17 mouse cellular contexts compared by ENCODE assay signal in genomic region chr2:127433487-127434295, GRCm38 (mm10). TPM values are rescaled to one million over a fixed set of nuclear protein-coding genes. Genes with fewer than 3 reads are reported as not detected.
DNase-seq lines count a peak whose midpoint lies in the region; ATAC-seq and TF ChIP-seq lines count a peak whose summit lies in the region.
"Had no signal": no experiment of that assay in that cellular context is flagged by ENCODE, and none has a peak within 500 bp of the region (broad histone marks: within the 10 kb centered on the region; RNA-seq: fewer than 3 reads in every experiment).

No protein-coding gene starts in this region.

- no peaks in the 10 kb centered on the region for H3K9me3 ChIP-seq in heart, postnatal 0 days (replicated peaks; ENCODE audit: control insufficient read depth, low read length)
- no peaks in the 10 kb centered on the region for H3K9me3 ChIP-seq in liver, embryonic 12.5 days (replicated peaks)
- no peaks in the 10 kb centered on the region for H3K9me3 ChIP-seq in liver, postnatal 0 days (ENCODE audit: low read length)
- H3K9me3 ChIP-seq: forebrain, embryonic 13.5 days; neural tube, embryonic 12.5 days had no signal

- intact Hi-C loops in heart, postnatal 36 days (cut with DNase I) = no loop called here
- intact Hi-C loops in left cerebral cortex, postnatal 10 days (cut with DNase I) = no loop called here

- no peak for DNase-seq in cerebellum, postnatal 4 days (ENCODE audit: low spot score in 2 of 2)
- no peak for DNase-seq in heart, postnatal 0 days (ENCODE audit: low spot score)
- no peak for DNase-seq in heart, postnatal 36 days
- DNase-seq in liver, postnatal 0 days = no peak
- no peak for DNase-seq in left cerebral cortex, postnatal 10 days (ENCODE audit: extremely low spot score in 1 of 2, low spot score in 2 of 2)
- no peak for DNase-seq in urinary bladder, postnatal 10 days (ENCODE audit: low spot score)
- DNase-seq: adrenal gland, postnatal 36 days; kidney, adult 11 months; kidney, postnatal 4 days; lung, adult 18-20 months; midbrain, embryonic 14.5 days; right cerebral cortex, postnatal 14 days had no signal

- H3K9ac ChIP-seq in heart, postnatal 0 days (replicated peaks; ENCODE audit: low read depth, low read length) = no peak overlapping the region
- H3K9ac ChIP-seq in liver, embryonic 12.5 days = peak overlapping the region; percentile 18; the same call in 1 of the 2 replicates
- no peak overlapping the region for H3K9ac ChIP-seq in liver, postnatal 0 days (replicated peaks)
- H3K9ac ChIP-seq: forebrain, embryonic 13.5 days; neural tube, embryonic 12.5 days had no signal

- ATAC-seq in cerebellum, adult (ENCODE audit: insufficient number of reproducible peaks, low FRiP score, low TSS enrichment) = 0 out of 2 replicates have a peak, but pooled peaks have one; percentile 5
- ATAC-seq in heart, postnatal 0 days (ENCODE audit: insufficient read depth, low read depth) = 0 out of 2 replicates have a peak, but pooled peaks have one; percentile 24
- ATAC-seq in liver, embryonic 12.5 days = peak; percentile 30; the same call in 1 of the 2 replicates
- no peak; the same call in 1 of the 2 replicates for ATAC-seq in liver, postnatal 0 days
- ATAC-seq: forebrain, embryonic 13.5 days had no signal

- 75% methylated on average over 9 of the region's 9 CpGs for WGBS in heart, postnatal 0 days
- WGBS in liver, embryonic 12.5 days (ENCODE audit: insufficient replicate concordance) = 85% methylated on average over 9 of the region's 9 CpGs
- 79% methylated on average over 9 of the region's 9 CpGs for WGBS in liver, postnatal 0 days (ENCODE audit: insufficient replicate concordance)

- TF ChIP-seq EP300 in heart, postnatal 0 days (IDR thresholded peaks at IDR 0.05; ENCODE audit: low read depth) = no peak
- TF ChIP-seq EP300 in liver, postnatal 0 days (IDR thresholded peaks at IDR 0.05; ENCODE audit: low read depth) = no peak

- H3K27me3 ChIP-seq in heart, postnatal 0 days (ENCODE audit: control insufficient read depth, insufficient read depth, low read length) = 0 out of 2 replicates have a peak, but pooled peaks cover 4% of the 10 kb centered on the region
- peaks cover 10% of the 10 kb centered on the region for H3K27me3 ChIP-seq in liver, embryonic 12.5 days (replicated peaks)
- H3K27me3 ChIP-seq in liver, postnatal 0 days (ENCODE audit: insufficient read depth, low read length) = 0 out of 2 replicates have a peak, but pooled peaks cover 3% of the 10 kb centered on the region
- H3K27me3 ChIP-seq: forebrain, embryonic 13.5 days had no signal

- H3K4me2 ChIP-seq in heart, postnatal 0 days (ENCODE audit: low read depth, low read length) = no peak overlapping the region
- peak overlapping the region; percentile 24; the same call in 1 of the 2 replicates for H3K4me2 ChIP-seq in liver, embryonic 12.5 days
- no peak overlapping the region for H3K4me2 ChIP-seq in liver, postnatal 0 days (ENCODE audit: low read depth, low read length)
- H3K4me2 ChIP-seq: forebrain, embryonic 13.5 days; neural tube, embryonic 12.5 days had no signal

- H3K36me3 ChIP-seq in heart, postnatal 0 days (replicated peaks; ENCODE audit: control insufficient read depth, insufficient read depth, low read length) = peaks cover 14% of the 10 kb centered on the region
- H3K36me3 ChIP-seq in liver, embryonic 12.5 days = peaks cover 42% of the 10 kb centered on the region
- H3K36me3 ChIP-seq in liver, postnatal 0 days (replicated peaks; ENCODE audit: insufficient read depth, low read length) = peaks cover 16% of the 10 kb centered on the region

- no peak overlapping the region for H3K27ac ChIP-seq in heart, postnatal 0 days (ENCODE audit: low read depth)
- H3K27ac ChIP-seq in liver, embryonic 12.5 days = peak overlapping the region; percentile 7; the same call in 1 of the 2 replicates
- no peak overlapping the region for H3K27ac ChIP-seq in liver, postnatal 0 days (ENCODE audit: low read depth)
- H3K27ac ChIP-seq: forebrain, embryonic 13.5 days; macrophage; neural tube, embryonic 12.5 days had no signal

- no peaks in the 10 kb centered on the region for H3K4me1 ChIP-seq in heart, postnatal 0 days (ENCODE audit: control insufficient read depth, insufficient read depth)
- H3K4me1 ChIP-seq in liver, embryonic 12.5 days = peaks cover 27% of the 10 kb centered on the region
- H3K4me1 ChIP-seq in liver, postnatal 0 days (ENCODE audit: insufficient read depth) = peaks cover 2% of the 10 kb centered on the region; the same call in 1 of the 2 replicates
- H3K4me1 ChIP-seq: forebrain, embryonic 13.5 days; neural tube, embryonic 12.5 days had no signal

- TF ChIP-seq CTCF in heart, postnatal 0 days (IDR thresholded peaks at IDR 0.05; ENCODE audit: low read depth) = no peak
- TF ChIP-seq CTCF in liver, postnatal 0 days (IDR thresholded peaks at IDR 0.05; ENCODE audit: low read depth) = no peak

- no peak overlapping the region for H3K4me3 ChIP-seq in heart, postnatal 0 days (ENCODE audit: low read depth, low read length)
- no peak overlapping the region for H3K4me3 ChIP-seq in liver, embryonic 12.5 days
- no peak overlapping the region for H3K4me3 ChIP-seq in liver, postnatal 0 days (ENCODE audit: low read depth, low read length)
- H3K4me3 ChIP-seq: forebrain, embryonic 13.5 days; neural tube, embryonic 12.5 days had no signal

RNA-seq across cellular contexts. Expression of gene Gpat2, which starts 8.7 kb away (rescaled TPM):
- total RNA-seq in heart, postnatal 0 days (2014; rRNA removed; ENCODE audit: low replicate concordance) = 0.04 and 0.08 TPM in 2 replicates
- polyA plus RNA-seq in heart, postnatal 0 days (2015; fragmentation: Nextera tagmentation; extraction: Ambion mirVana) = 0.04 and 0.20 TPM in 2 replicates
- not detected for total RNA-seq in heart, postnatal 36 days (2021)
- polyA plus RNA-seq in liver, embryonic 12.5 days (2016; fragmentation: Nextera tagmentation; extraction: Ambion mirVana) = 0.37 and 0.49 TPM in 2 replicates
- polyA plus RNA-seq in liver, postnatal 0 days (2015; fragmentation: Nextera tagmentation; extraction: Ambion mirVana) = 0.46 and 0.51 TPM in 2 replicates
- total RNA-seq in left cerebral cortex, postnatal 10 days (2021) = under 1 TPM; 0.39 to 0.49 TPM
- polyA plus RNA-seq: macrophage had no signal

RNA-seq across cellular contexts. Expression of gene Fahd2a, which starts 10.7 kb away (rescaled TPM):
- total RNA-seq in heart, postnatal 0 days (2014; rRNA removed; ENCODE audit: low replicate concordance) = 30.3 and 58.0 TPM in 2 replicates
- polyA plus RNA-seq in heart, postnatal 0 days (2015; fragmentation: Nextera tagmentation; extraction: Ambion mirVana) = 37.9 and 43.3 TPM in 2 replicates
- 10 to 100 TPM; 34.1 to 44.3 TPM for total RNA-seq in heart, postnatal 36 days (2021)
- polyA plus RNA-seq in liver, embryonic 12.5 days (2016; fragmentation: Nextera tagmentation; extraction: Ambion mirVana) = 17.2 and 17.5 TPM in 2 replicates
- 14.7 and 16.9 TPM in 2 replicates for polyA plus RNA-seq in liver, postnatal 0 days (2015; fragmentation: Nextera tagmentation; extraction: Ambion mirVana)
- 10 to 100 TPM; 15.6 to 18.6 TPM for total RNA-seq in left cerebral cortex, postnatal 10 days (2021)
